Mouse (Mus musculus) hindbrain, embryonic 11.5 days (tissue): ENCODE measurements at regions not wholly inside any gene's neighbourhood (a gene's known extent, or its start where the extent isn't known, plus 50 kb on each side); places are given as distances from the start of the nearest gene placed in this dataset.

Source experiments
- ATAC-seq: fragments of 200-750 bp; cut with Nextera tagmentation; 2 replicates; pipeline ENCODE4 v1.8.0; 2017; ENCODE audit warnings: mild to moderate bottlenecking, moderate TSS enrichment, moderate library complexity; ENCODE audit not compliant: low FRiP score
- DNase-seq: peaks from one replicate; pipeline ENCODE4 v3.0.0-alpha.2; 2015; ENCODE audit warnings: low spot score
- H3K27ac ChIP-seq: fragments of 300-500 bp; sonication (generic); 2 replicates; pipeline ENCODE4 v1.5.1; 2014; ENCODE audit warnings: mild to moderate bottlenecking, low read depth, low read length
- H3K27me3 ChIP-seq: fragments of 300-500 bp; sonication (generic); 2 replicates; pipeline ENCODE4 v1.6.1; 2014; ENCODE audit warnings: mild to moderate bottlenecking, low read length, moderate library complexity, mixed read lengths; ENCODE audit not compliant: control insufficient read depth, insufficient read depth
- H3K36me3 ChIP-seq: fragments of 300-500 bp; sonication (generic); 2 replicates; pipeline ENCODE4 v1.6.1; 2014; ENCODE audit warnings: mild to moderate bottlenecking, low read length, moderate library complexity, mixed read lengths; ENCODE audit not compliant: control insufficient read depth, insufficient read depth
- H3K4me1 ChIP-seq: fragments of 300-500 bp; sonication (generic); replicated peaks from 2 replicates; pipeline ENCODE4 v1.6.1; 2014; ENCODE audit warnings: low read length, mixed read lengths; ENCODE audit not compliant: control insufficient read depth, insufficient read depth
- H3K4me2 ChIP-seq: fragments of 300-500 bp; sonication (generic); replicated peaks from 2 replicates; pipeline ENCODE4 v1.6.1; 2014; ENCODE audit warnings: mild to moderate bottlenecking, low read depth, low read length
- H3K4me3 ChIP-seq: fragments of 300-500 bp; sonication (generic); 2 replicates; pipeline ENCODE4 v1.5.1; 2014; ENCODE audit warnings: low read depth, low read length
- H3K9ac ChIP-seq: fragments of 300-500 bp; sonication (generic); 2 replicates; pipeline ENCODE4 v1.6.1; 2014; ENCODE audit warnings: low read depth, low read length
- H3K9me3 ChIP-seq: fragments of 300-500 bp; sonication (generic); 2 replicates; pipeline ENCODE4 v1.6.1; 2016; ENCODE audit warnings: low read length; ENCODE audit not compliant: control insufficient read depth
- WGBS: fragments of 180-500 bp; shearing (Covaris S2); extraction: QIAGEN DNeasy Blood & Tissue Kit; methylation state at CpG from one replicate; pipeline ENCODE4 v1.1.7; 2014; 5-methylcytosine and 5-hydroxymethylcytosine counted together

GRCm38 (mm10) chr13:73405720-73406629, 61.0 kb upstream of the Lpcat1 start:
- WGBS: 17% methylated on average over 20 of the region's 20 CpGs
- Histone ChIP-seq H3K4me1 (no peaks in the 10 kb centered on the region), H3K9ac (no peak overlapping the region), H3K36me3 (no peaks in the 10 kb centered on the region), H3K4me3 (no peak overlapping the region), H3K4me2 (no peak overlapping the region), H3K27ac (no peak overlapping the region), H3K9me3 (no peaks in the 10 kb centered on the region), H3K27me3 (no peaks in the 10 kb centered on the region)
- DNase-seq: peak; percentile 81
- ATAC-seq: 0 out of 2 replicates have a peak, but pooled peaks have one; percentile 45

- no peaks in the 10 kb centered on the region for H3K4me1 ChIP-seq
- 77% methylated on average over 1 of the region's 1 CpGs for WGBS
- no peak overlapping the region for H3K9ac ChIP-seq
- H3K4me2 ChIP-seq: no peak overlapping the region
- ATAC-seq (no peak), DNase-seq (no peak)
- H3K27me3 ChIP-seq: 0 out of 2 replicates have a peak, but pooled peaks cover 2% of the 10 kb centered on the region
- H3K27ac ChIP-seq: no peak overlapping the region
- H3K4me3 ChIP-seq: no peak overlapping the region
- no peaks in the 10 kb centered on the region for H3K9me3 ChIP-seq
- no peaks in the 10 kb centered on the region for H3K36me3 ChIP-seq
Measured at GRCm38 (mm10) chr13:73400921-73401320, 66.1 kb upstream of the Lpcat1 start.

GRCm38 (mm10) chr13:73397033-73397432, 68.7 kb upstream of the Ndufs6 start:
- H3K4me1 ChIP-seq: no peaks in the 10 kb centered on the region
- no peak overlapping the region for H3K9ac ChIP-seq
- no peak overlapping the region for H3K4me2 ChIP-seq
- H3K36me3 ChIP-seq: no peaks in the 10 kb centered on the region
- 0 out of 2 replicates have a peak, but pooled peaks cover 2% of the 10 kb centered on the region for H3K27me3 ChIP-seq
- DNase-seq: no peak
- H3K27ac ChIP-seq: no peak overlapping the region
- H3K4me3 ChIP-seq: no peak overlapping the region
- no peak for ATAC-seq
- no peaks in the 10 kb centered on the region for H3K9me3 ChIP-seq
- 16% methylated on average over 4 of the region's 4 CpGs for whole genome bisulfite sequencing

- H3K9me3 ChIP-seq: no peaks in the 10 kb centered on the region
- H3K27ac ChIP-seq: no peak overlapping the region
- H3K4me3 ChIP-seq: no peak overlapping the region
- no peak overlapping the region for H3K4me2 ChIP-seq
- H3K9ac ChIP-seq: no peak overlapping the region
- H3K36me3 ChIP-seq: no peaks in the 10 kb centered on the region
- no peak for ATAC-seq
- no peak for DNase-seq
- 0 out of 2 replicates have a peak, but pooled peaks cover 2% of the 10 kb centered on the region for H3K27me3 ChIP-seq
- no peaks in the 10 kb centered on the region for H3K4me1 ChIP-seq
- 64% methylated on average over 7 of the region's 7 CpGs for WGBS
Measured at GRCm38 (mm10) chr13:73395856-73396255, 67.5 kb upstream of the Ndufs6 start.

GRCm38 (mm10) chr13:73389051-73389450, 60.7 kb upstream of the Ndufs6 start:
- Histone ChIP-seq H3K27ac (no peak overlapping the region), H3K4me3 (no peak overlapping the region), H3K27me3 (no peaks in the 10 kb centered on the region), H3K9ac (no peak overlapping the region), H3K9me3 (no peaks in the 10 kb centered on the region), H3K4me2 (no peak overlapping the region), H3K36me3 (no peaks in the 10 kb centered on the region), H3K4me1 (no peaks in the 10 kb centered on the region)
- ATAC-seq: no peak
- 79% methylated on average over 4 of the region's 4 CpGs for WGBS
- no peak for DNase-seq

- H3K36me3 ChIP-seq: no peaks in the 10 kb centered on the region
- no peak overlapping the region for H3K27ac ChIP-seq
- no peak overlapping the region for H3K4me2 ChIP-seq
- H3K4me3 ChIP-seq: no peak overlapping the region
- peak; percentile 50 for DNase-seq
- no peak overlapping the region for H3K9ac ChIP-seq
- 69% methylated on average over 3 of the region's 3 CpGs for WGBS
- no peaks in the 10 kb centered on the region for H3K27me3 ChIP-seq
- no peak for ATAC-seq
- H3K4me1 ChIP-seq: no peaks in the 10 kb centered on the region
- H3K9me3 ChIP-seq: no peaks in the 10 kb centered on the region
Measured at GRCm38 (mm10) chr13:73383585-73383984, 55.2 kb upstream of the Ndufs6 start.
